Mouse (Mus musculus) kidney, adult 9 months (tissue): ENCODE measurements around the gene Aifm2.

Source experiments
- DNase-seq: peaks from one replicate; pipeline ENCODE4 v3.0.0; 2022

Aifm2 gene

GRCm38 (mm10) chr10:61717406-61718296, 2.6 kb downstream of the Aifm2 start:
- no peak for DNase-seq

- no peak for DNase-seq
Measured at GRCm38 (mm10) chr10:61720331-61720730, 5.3 kb downstream of the Aifm2 start.

DNA sequence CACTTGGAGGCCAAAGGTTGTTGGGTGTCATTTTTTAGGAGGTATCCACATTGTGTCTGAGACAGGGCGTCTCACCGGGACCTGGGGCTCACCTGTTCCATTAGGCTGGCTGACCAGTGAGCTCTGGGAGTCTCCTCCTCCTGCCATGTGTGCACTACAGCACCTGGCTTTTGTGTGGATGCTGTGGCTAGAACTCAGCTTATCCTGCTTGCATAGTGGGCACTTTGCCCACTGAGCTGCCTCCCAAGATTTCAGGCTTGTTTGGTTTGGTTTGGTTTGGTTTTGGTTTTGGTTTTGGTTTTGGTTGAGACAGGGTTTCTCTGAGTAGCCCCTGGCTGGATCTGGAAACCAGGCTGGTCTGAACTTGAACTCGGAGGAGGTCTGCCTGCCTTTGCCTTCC, 7.2 kb downstream of the Aifm2 start:
- DNase-seq = no peak

DNA sequence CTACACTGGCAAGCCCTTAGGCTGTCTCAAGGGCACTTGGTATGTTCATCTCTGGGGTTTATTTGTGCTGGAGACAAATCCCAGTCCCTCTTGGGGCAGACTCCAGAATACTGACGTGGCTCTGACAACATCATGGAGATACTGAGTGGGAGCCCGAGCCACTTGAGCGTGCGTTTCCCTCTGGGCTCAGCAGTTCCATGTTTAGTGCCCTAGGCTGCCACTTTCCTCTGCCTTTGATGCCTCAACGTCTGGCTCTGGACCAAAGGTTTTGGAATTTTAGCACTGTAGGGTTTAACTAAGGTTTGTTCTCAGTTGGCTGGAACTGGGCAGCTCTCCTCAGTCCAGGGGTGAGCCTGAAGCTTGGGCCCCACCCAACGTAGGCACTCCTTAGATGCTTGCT, 8.2 kb downstream of the Aifm2 start:
- no peak for DNase-seq

- no peak for DNase-seq
Measured at GRCm38 (mm10) chr10:61729181-61729580, 14.1 kb downstream of the Aifm2 start.

DNA sequence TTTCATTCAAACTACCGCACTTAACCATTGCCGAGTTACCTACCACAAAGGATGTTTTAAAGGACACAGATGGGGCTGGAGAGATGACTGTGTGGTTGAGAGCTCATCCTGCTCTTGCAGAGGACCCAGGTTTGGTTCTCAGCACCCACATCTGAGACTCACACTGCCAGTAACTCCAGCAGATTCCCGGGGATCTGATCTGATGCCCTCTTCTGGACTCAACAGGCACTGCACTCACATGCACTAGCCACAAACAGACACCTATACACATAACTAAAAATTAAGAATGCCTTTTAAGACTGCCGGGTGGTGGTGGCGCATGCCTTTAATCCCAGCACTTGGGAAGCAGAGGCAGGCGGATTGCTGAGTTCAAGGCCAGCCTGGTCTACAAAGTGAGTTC, 15.1 kb downstream of the Aifm2 start:
- DNase-seq = no peak

DNA sequence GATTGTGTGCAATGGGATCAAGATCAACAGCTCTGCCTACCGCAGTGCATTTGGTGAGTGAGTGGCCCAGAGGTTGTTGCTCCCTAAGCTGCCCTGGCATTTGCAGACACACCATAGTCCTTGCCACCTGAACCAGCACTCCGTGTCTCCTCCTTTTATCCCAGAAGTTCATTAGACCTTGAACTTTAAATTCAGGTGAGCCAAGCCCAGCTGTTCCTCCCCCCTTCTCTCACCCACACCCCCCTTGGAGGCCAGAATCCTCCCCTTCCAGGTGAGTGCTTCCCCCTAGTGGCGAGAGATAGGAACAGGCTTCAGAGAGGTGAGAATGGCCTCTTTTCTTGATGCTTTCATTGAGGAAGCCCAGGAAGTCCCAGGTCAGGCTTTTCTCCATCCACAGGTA, 19.3 kb downstream of the Aifm2 start:
- peak; percentile 85 for DNase-seq

DNA sequence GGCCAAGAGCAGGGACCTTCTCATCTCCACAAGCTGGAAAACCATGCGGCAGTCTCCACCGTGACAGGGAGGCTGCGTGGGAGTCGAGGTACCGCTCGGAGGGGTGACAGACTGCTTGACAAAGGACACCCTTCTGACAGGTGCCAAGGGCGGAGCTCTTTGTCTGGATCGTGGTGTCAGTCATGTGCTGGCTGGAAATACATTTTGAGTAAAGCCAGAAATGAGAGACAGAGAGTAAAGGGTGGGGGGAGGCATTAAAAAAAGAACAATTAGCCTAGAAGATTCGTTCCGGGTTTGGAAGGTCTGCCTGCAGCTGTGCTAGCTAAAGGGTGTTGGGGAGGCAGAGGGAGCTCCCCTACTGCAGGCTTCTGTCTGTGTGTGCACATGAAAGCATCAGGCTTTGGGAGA, 21.6 kb downstream of the Aifm2 start:
- no peak for DNase-seq

DNA sequence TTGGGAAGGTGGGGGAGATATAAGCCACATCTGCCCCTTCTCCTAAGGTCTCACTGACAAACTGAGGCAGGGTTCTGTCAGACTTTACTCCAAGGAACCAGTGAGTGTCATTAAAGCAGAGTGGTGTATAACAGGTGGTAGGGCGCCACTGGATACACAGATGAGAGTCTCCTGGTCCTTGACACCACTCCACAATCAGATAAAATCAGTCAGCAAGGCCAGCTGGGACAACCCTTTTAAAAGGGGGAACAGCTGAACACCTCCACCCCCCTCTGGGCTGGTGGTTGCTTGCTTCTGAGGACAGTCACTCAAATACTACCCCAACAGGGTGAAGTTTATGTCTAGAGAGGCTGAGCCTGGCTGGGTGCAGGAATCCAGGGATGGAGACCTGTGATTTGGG, 22.5 kb downstream of the Aifm2 start:
- DNase-seq = no peak

DNA sequence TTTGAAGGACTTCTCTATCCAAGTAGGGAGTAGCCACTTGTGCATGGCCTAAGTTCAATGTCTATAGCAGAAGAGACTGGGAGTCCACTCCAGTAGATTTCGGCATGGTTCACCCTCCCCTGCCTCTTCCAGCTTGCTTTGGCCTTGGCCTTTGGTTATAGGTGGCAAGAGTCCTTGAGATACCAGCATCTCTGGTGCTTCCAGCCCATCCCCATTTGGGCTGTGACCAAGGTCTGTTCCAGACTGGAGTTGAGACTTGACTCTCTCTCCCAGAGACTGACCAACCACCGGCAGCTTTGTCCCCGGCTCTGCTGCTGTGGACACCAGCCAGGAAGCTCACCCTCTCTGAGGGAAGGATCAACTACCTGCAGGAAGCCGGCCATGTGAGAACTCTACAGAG, 23.1 kb downstream of the Aifm2 start:
- DNase-seq = no peak

- no peak for DNase-seq
Measured at GRCm38 (mm10) chr10:61741306-61741705, 26.2 kb downstream of the Aifm2 start.

DNA sequence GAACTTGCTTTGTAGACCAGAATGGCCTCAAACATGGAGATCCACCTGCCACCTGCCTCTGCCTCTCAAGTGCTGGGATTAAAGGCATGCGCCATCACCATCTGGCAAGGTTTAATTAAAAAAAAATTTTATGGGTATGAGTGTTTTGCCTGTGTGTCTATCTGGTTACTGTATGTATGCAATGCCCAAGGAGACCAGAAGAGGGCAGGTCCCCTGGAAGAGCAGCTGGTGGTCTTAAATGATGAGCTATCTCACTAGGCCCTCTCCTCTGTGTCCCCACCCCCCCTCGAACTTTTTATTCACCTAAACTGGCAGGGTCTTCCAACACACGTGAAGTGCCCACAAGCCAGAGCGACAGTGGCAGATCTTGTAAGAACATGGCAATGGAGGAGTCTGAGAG, 26.8 kb downstream of the Aifm2 start:
- no peak for DNase-seq

DNA sequence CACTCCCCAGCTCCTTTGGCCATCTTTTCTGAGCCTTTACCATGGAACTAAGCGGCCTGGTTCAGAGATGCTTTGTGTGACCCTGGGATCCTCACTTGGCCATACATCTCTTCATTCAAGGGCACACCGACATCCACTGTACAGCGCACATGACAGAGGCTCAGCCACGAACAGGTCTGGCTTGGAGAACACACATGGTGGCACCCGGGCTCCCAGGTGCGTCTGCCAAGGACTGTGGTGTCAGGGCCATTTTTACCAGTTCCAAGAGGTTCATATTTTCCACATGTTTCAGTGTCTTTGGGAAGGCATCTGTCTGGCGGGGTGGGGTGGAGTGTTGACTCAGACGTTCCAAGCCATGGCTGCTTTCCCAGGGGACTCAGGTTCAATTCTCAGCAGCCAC, 27.3 kb downstream of the Aifm2 start:
- no peak for DNase-seq

- peak; percentile 34 for DNase-seq
Measured at GRCm38 (mm10) chr10:61745133-61745532, 30.1 kb downstream of the Aifm2 start.

DNA sequence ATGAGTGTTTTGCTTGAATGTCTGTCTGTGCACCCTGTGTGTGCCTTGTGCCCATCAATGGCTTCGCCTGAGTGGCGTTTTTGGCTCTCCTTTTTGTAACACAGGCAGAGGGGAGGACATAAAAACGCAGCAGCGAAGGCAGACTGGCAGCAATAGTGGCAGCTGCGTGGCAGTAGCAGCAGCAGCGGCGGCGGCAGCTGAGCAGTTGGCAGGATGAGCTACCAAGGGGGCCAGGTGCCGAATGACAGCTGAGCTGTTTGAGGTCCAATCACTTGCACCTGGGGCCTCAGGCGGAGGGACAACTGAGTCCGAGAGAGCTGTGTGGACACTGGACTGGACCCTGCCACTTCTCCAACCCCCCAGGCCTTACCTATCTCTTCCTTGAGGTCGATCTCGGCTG, 32.2 kb downstream of the Aifm2 start:
- no peak for DNase-seq

GRCm38 (mm10) chr10:61750014-61750413, 35.0 kb downstream of the Aifm2 start:
- no peak for DNase-seq

- peak; percentile 90 for DNase-seq
Measured at GRCm38 (mm10) chr10:61751534-61752219, 36.6 kb downstream of the Aifm2 start.

DNA sequence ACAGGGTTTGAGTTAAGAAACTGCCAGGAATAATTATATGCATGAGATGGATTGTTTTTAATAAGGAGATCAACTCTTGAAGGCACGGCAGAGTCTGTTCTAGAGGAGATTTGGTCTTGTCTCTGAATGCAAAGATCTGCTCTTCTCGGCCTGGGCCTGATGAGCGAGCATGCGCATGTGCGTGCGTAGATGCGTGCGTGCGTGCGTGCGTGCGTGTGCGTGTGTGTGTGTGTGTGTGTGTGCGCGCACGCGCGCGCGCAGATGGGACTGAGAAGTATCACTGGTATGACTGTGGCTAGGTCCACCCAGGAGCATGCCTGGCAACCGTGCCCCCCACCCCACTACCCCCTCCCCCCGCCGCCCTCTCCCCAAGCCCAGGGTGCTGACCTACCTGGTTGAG, 38.0 kb downstream of the Aifm2 start:
- no peak for DNase-seq

DNA sequence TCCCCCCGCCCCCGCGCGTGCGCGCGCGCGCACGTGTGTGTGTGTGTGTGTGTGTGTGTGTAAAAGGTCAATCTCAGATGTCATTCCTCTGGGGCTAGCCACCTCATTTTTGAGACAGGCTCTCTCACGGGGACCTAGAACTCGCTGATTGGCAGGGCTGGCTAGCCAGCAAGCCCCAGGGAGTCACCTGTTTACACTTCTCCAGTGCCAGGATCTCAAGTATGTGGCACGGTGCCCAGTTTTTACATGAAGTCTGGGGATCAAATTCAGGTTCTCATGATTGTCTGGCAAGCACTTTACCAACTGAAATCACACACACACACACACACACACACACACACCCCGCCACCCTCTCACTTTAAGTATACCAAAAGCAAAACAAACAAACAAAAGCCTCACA, 42.0 kb downstream of the Aifm2 start:
- peak; percentile 46 for DNase-seq

GRCm38 (mm10) chr10:61758904-61759303, 43.8 kb downstream of the Aifm2 start:
- DNase-seq = no peak

DNA sequence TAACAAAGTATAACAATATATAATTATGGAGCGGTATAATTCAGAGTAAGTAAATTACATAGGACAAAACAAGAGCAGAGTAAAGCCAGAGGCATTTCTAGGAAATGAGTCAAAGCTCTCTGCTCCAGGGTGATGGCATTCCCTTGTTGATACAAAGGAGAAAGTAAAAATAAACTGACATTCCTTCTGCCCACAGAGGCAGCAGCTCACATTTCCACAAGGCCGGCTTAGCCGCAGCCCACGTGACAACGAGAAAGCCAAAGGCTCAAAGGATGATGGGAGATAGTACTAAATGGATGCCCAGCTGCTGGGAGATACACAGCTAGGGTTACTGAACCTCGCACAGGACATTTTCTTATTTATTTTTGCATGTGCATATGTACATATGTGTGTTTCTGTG, 44.8 kb downstream of the Aifm2 start:
- DNase-seq = peak; percentile 15

GRCm38 (mm10) chr10:61764689-61765088, 49.6 kb downstream of the Aifm2 start:
- DNase-seq = peak; percentile 20

- DNase-seq = no peak
Measured at GRCm38 (mm10) chr10:61765558-61765957, 50.5 kb downstream of the Aifm2 start.

- no peak for DNase-seq
Measured at GRCm38 (mm10) chr10:61766806-61767205, 51.7 kb downstream of the Aifm2 start.
